Mouse (Mus musculus) neural tube, embryonic 14.5 days (tissue): ENCODE measurements around the gene Nfix. TPM values are rescaled to one million over a fixed set of nuclear protein-coding genes. Genes with fewer than 3 reads are reported as not detected.

ENCODE experiments used
- polyA plus RNA-seq: library from polyadenylated mRNA; unstranded; fragments of >200 nt; fragmentation: Nextera tagmentation; extraction: Ambion mirVana; gene quantifications from 2 replicates; pipeline ENCODE4 v1.2.1, GENCODE M21; 2014

Gene Nfix
- polyA plus RNA-seq, 1 experiment from 2014 or later = 91.5 TPM

Other genes with a start within 250 kb of the Nfix start
- gene Ier2, start 137.5 kb downstream of the Nfix start, polyA plus RNA-seq = 14.4 and 20.9 TPM in 2 replicates
- 59.8 and 70.2 TPM in 2 replicates for gene Trmt1, start 114.0 kb downstream of the Nfix start, polyA plus RNA-seq
- gene Nacc1, start 112.5 kb downstream of the Nfix start, polyA plus RNA-seq = 15.3 and 16.6 TPM in 2 replicates
- gene Lyl1, start 98.9 kb downstream of the Nfix start, polyA plus RNA-seq = 1.3 and 3.6 TPM in 2 replicates
- gene G430095P16Rik, start 77.3 kb downstream of the Nfix start, polyA plus RNA-seq = 0.76 and 1.8 TPM in 2 replicates
- gene Dand5, start 22.5 kb upstream of the Nfix start, polyA plus RNA-seq = 12.3 and 16.9 TPM in 2 replicates
- gene Gadd45gip1, start 31.2 kb upstream of the Nfix start, polyA plus RNA-seq = 33.1 and 39.8 TPM in 2 replicates
- 69.4 and 78.1 TPM in 2 replicates for gene Rad23a, start 40.3 kb upstream of the Nfix start, polyA plus RNA-seq
- 615 and 623 TPM in 2 replicates for gene Calr, start 46.6 kb upstream of the Nfix start, polyA plus RNA-seq
- 90.9 and 98.2 TPM in 2 replicates for gene Farsa, start 56.6 kb upstream of the Nfix start, polyA plus RNA-seq
- gene Syce2, start 71.8 kb upstream of the Nfix start, polyA plus RNA-seq = 14.2 and 24.5 TPM in 2 replicates
- gene Gcdh, start 93.6 kb upstream of the Nfix start, polyA plus RNA-seq = 33.5 and 34.2 TPM in 2 replicates
- 0.44 and 0.80 TPM in 2 replicates for gene Klf1, start 101.6 kb upstream of the Nfix start, polyA plus RNA-seq
- 5.0 and 5.3 TPM in 2 replicates for gene Dnase2a, start 108.2 kb upstream of the Nfix start, polyA plus RNA-seq
- 75.6 and 79.8 TPM in 2 replicates for gene Mast1, start 137.0 kb upstream of the Nfix start, polyA plus RNA-seq
- gene Rtbdn, start 146.6 kb upstream of the Nfix start, polyA plus RNA-seq = 1.3 and 3.5 TPM in 2 replicates
- not detected in 2 replicates for gene Gm49661, start 169.1 kb upstream of the Nfix start, polyA plus RNA-seq
- 1,214 and 1,252 TPM in 2 replicates for gene Prdx2, start 169.2 kb upstream of the Nfix start, polyA plus RNA-seq
- gene Rnaseh2a, start 169.4 kb upstream of the Nfix start, polyA plus RNA-seq = 45.7 and 48.0 TPM in 2 replicates
- gene Junb, start 178.4 kb upstream of the Nfix start, polyA plus RNA-seq = 5.4 and 8.4 TPM in 2 replicates
- 25.5 and 31.2 TPM in 2 replicates for gene Hook2, start 190.3 kb upstream of the Nfix start, polyA plus RNA-seq
- gene Best2, start 214.2 kb upstream of the Nfix start, polyA plus RNA-seq = 0.12 TPM in 1 of 2 replicates, not detected in the other
- gene Asna1, start 224.9 kb upstream of the Nfix start, polyA plus RNA-seq = 119 and 128 TPM in 2 replicates
- 153 and 161 TPM in 2 replicates for gene Trir, start 226.5 kb upstream of the Nfix start, polyA plus RNA-seq
- gene Tnpo2, start 236.6 kb upstream of the Nfix start, polyA plus RNA-seq = 30.8 and 45.8 TPM in 2 replicates